Mouse (Mus musculus): ENCODE data around the gene Ramp2. TPM values are rescaled to one million over a fixed set of nuclear protein-coding genes. Genes with fewer than 3 reads are reported as not detected.

The Ramp2 gene
- polyA plus RNA-seq, 1 experiment, result 20.5 TPM

GRCm38 (mm10) chr11:101301299-101302003, 55.6 kb downstream of the Ramp2 start:
- no peak for DNase-seq
- Histone ChIP-seq H3K27me3 (ENCODE audit: control insufficient read depth, insufficient read depth, low read length) (no peaks in the 10 kb centered on the region), H3K4me3 (ENCODE audit: control insufficient read depth, insufficient read depth, low read length) (peak overlapping the region; percentile 95), H3K4me1 (replicated peaks; ENCODE audit: control insufficient read depth, insufficient read depth, low read length) (peaks cover 10% of the 10 kb centered on the region), H3K27ac (ENCODE audit: control insufficient read depth, insufficient read depth, low read length) (no peak overlapping the region), H3K36me3 (ENCODE audit: control insufficient read depth, insufficient read depth, low read length) (peaks cover 17% of the 10 kb centered on the region)
- 9% methylated on average over 26 of the region's 26 CpGs for WGBS
- TF ChIP-seq POLR2A (IDR thresholded peaks at IDR 0.05; ENCODE audit: control insufficient read depth, extremely low read depth, insufficient read depth, low read length, poor library complexity), result no peak
- TF ChIP-seq CTCF (IDR thresholded peaks at IDR 0.05; ENCODE audit: borderline replicate concordance, control insufficient read depth, extremely low read depth, insufficient read depth, low read length, poor library complexity), result no peak

- TF ChIP-seq CTCF (IDR thresholded peaks at IDR 0.05; ENCODE audit: borderline replicate concordance, control insufficient read depth, extremely low read depth, insufficient read depth, low read length, poor library complexity) (peak; percentile 91), POLR2A (IDR thresholded peaks at IDR 0.05; ENCODE audit: control insufficient read depth, extremely low read depth, insufficient read depth, low read length, poor library complexity) (peak; percentile 61; the same call in 1 of the 2 replicates)
- peaks cover 10% of the 10 kb centered on the region for H3K4me1 ChIP-seq (replicated peaks; ENCODE audit: control insufficient read depth, insufficient read depth, low read length)
- 8% methylated on average over 39 of the region's 39 CpGs for WGBS
Measured at GRCm38 (mm10) chr11:101302004-101302798, 56.4 kb downstream of the Ramp2 start, which contains the start of gene Becn1. Gene Becn1, minus strand, starts transcription at chr11:101302286.

GRCm38 (mm10) chr11:101307744-101308143, 61.9 kb downstream of the Ramp2 start:
- H3K4me1 ChIP-seq (replicated peaks; ENCODE audit: control insufficient read depth, insufficient read depth, low read length), result no peaks in the 10 kb centered on the region
- H3K36me3 ChIP-seq (ENCODE audit: control insufficient read depth, insufficient read depth, low read length), result no peaks in the 10 kb centered on the region
- 59% methylated on average over 5 of the region's 5 CpGs for WGBS
- no peak overlapping the region for H3K4me3 ChIP-seq (ENCODE audit: control insufficient read depth, insufficient read depth, low read length)
- no peaks in the 10 kb centered on the region for H3K27me3 ChIP-seq (ENCODE audit: control insufficient read depth, insufficient read depth, low read length)
- no peak overlapping the region for H3K27ac ChIP-seq (ENCODE audit: control insufficient read depth, insufficient read depth, low read length)
- no peak for TF ChIP-seq CTCF (IDR thresholded peaks at IDR 0.05; ENCODE audit: borderline replicate concordance, control insufficient read depth, extremely low read depth, insufficient read depth, low read length, poor library complexity)
- TF ChIP-seq POLR2A (IDR thresholded peaks at IDR 0.05; ENCODE audit: control insufficient read depth, extremely low read depth, insufficient read depth, low read length, poor library complexity), result no peak
- DNase-seq, result no peak

More at GRCm38 (mm10) chr11:101302004-101302798, 56.4 kb downstream of the Ramp2 start, which contains the start of gene Becn1:
- Histone ChIP-seq H3K4me3 (ENCODE audit: control insufficient read depth, insufficient read depth, low read length) (peak within 1 kb of the TSS; percentile 95), H3K36me3 (ENCODE audit: control insufficient read depth, insufficient read depth, low read length) (peaks cover 17% of the 10 kb centered on the region), H3K27ac (ENCODE audit: control insufficient read depth, insufficient read depth, low read length) (no peak within 1 kb of the TSS), H3K27me3 (ENCODE audit: control insufficient read depth, insufficient read depth, low read length) (no peaks in the 10 kb centered on the region)
- peak; percentile 93 for DNase-seq

Other genes starting within 250 kb of the Ramp2 start
- gene Atp6v0a1, start 236.6 kb upstream of the Ramp2 start, polyA plus RNA-seq (2012; rRNA removed), result 35.9 and 39.7 TPM in 2 replicates
- 24.3 and 25.2 TPM in 2 replicates for gene Naglu, start 176.0 kb upstream of the Ramp2 start, polyA plus RNA-seq (2012; rRNA removed)
- 0.40 and 0.93 TPM in 2 replicates for gene Hsd17b1, start 167.6 kb upstream of the Ramp2 start, polyA plus RNA-seq (2012; rRNA removed)
- 68.5 and 74.2 TPM in 2 replicates for gene Coasy, start 163.5 kb upstream of the Ramp2 start, polyA plus RNA-seq (2012; rRNA removed)
- 79.1 and 110 TPM in 2 replicates for gene Mlx, start 158.8 kb upstream of the Ramp2 start, polyA plus RNA-seq (2012; rRNA removed)
- 6.0 and 6.1 TPM in 2 replicates for gene Psmc3ip, start 150.6 kb upstream of the Ramp2 start, polyA plus RNA-seq (2012; rRNA removed)
- gene Retreg3, start 126.1 kb upstream of the Ramp2 start, polyA plus RNA-seq (2012; rRNA removed), result 118 and 130 TPM in 2 replicates
- 50.3 and 67.4 TPM in 2 replicates for gene Tubg1, start 126.1 kb upstream of the Ramp2 start, polyA plus RNA-seq (2012; rRNA removed)
- 2.6 and 3.3 TPM in 2 replicates for gene Tubg2, start 90.1 kb upstream of the Ramp2 start, polyA plus RNA-seq (2012; rRNA removed)
- gene Cntnap1, start 75.5 kb upstream of the Ramp2 start, polyA plus RNA-seq (2012; rRNA removed), result 4.5 and 5.3 TPM in 2 replicates
- gene Plekhh3, start 74.7 kb upstream of the Ramp2 start, polyA plus RNA-seq (2012; rRNA removed), result 11.9 and 12.1 TPM in 2 replicates
- 2.9 and 3.9 TPM in 2 replicates for gene Ccr10, start 70.6 kb upstream of the Ramp2 start, polyA plus RNA-seq (2012; rRNA removed)
- gene Ezh1, start 19.6 kb upstream of the Ramp2 start, polyA plus RNA-seq (2012; rRNA removed), result 38.8 and 43.3 TPM in 2 replicates
- 88.3 and 92.6 TPM in 2 replicates for gene Vps25, start 7.7 kb downstream of the Ramp2 start, polyA plus RNA-seq (2012; rRNA removed)
- gene Wnk4, start 14.5 kb downstream of the Ramp2 start, polyA plus RNA-seq (2012; rRNA removed), result 1.2 TPM in 2 replicates
- gene Cntd1, start 33.0 kb downstream of the Ramp2 start, polyA plus RNA-seq (2012; rRNA removed), result 0.71 and 0.84 TPM in 2 replicates
- 245 and 273 TPM in 2 replicates for gene Coa3, start 33.1 kb downstream of the Ramp2 start, polyA plus RNA-seq (2012; rRNA removed)
- gene Becn1, start 56.3 kb downstream of the Ramp2 start, polyA plus RNA-seq (2012; rRNA removed), result 176 and 192 TPM in 2 replicates
- 103 and 106 TPM in 2 replicates for gene Psme3, start 70.2 kb downstream of the Ramp2 start, polyA plus RNA-seq (2012; rRNA removed)
- 14.6 and 16.2 TPM in 2 replicates for gene Aoc2, start 79.0 kb downstream of the Ramp2 start, polyA plus RNA-seq (2012; rRNA removed)
- 11.8 and 12.1 TPM in 2 replicates for gene Aoc3, start 84.6 kb downstream of the Ramp2 start, polyA plus RNA-seq (2012; rRNA removed)
- 0.15 and 0.37 TPM in 2 replicates for gene G6pc, start 121.5 kb downstream of the Ramp2 start, polyA plus RNA-seq (2012; rRNA removed)
- gene Aarsd1, start 171.6 kb downstream of the Ramp2 start, polyA plus RNA-seq (2012; rRNA removed), result 33.4 and 37.2 TPM in 2 replicates
- gene Gm27029, start 178.8 kb downstream of the Ramp2 start, polyA plus RNA-seq (2012; rRNA removed), result 0.49 TPM in 1 of 2 replicates, not detected in the other
- gene Rundc1, start 179.1 kb downstream of the Ramp2 start, polyA plus RNA-seq (2012; rRNA removed), result 27.4 and 28.5 TPM in 2 replicates
- gene Ptges3l, start 179.3 kb downstream of the Ramp2 start, polyA plus RNA-seq (2012; rRNA removed), result 1.3 and 3.1 TPM in 2 replicates
- gene Rpl27, start 196.3 kb downstream of the Ramp2 start, polyA plus RNA-seq (2012; rRNA removed), result 666 and 730 TPM in 2 replicates
- gene Ifi35, start 202.4 kb downstream of the Ramp2 start, polyA plus RNA-seq (2012; rRNA removed), result 63.6 and 83.6 TPM in 2 replicates
- gene Rnd2, start 219.0 kb downstream of the Ramp2 start, polyA plus RNA-seq (2012; rRNA removed), result 3.5 and 4.3 TPM in 2 replicates
- gene Vat1, start 220.2 kb downstream of the Ramp2 start, polyA plus RNA-seq (2012; rRNA removed), result 67.9 and 73.6 TPM in 2 replicates

All from thymus, adult 2 months (tissue).